Mouse (Mus musculus): ENCODE results near the gene Vamp3.
A peak's percentile ranks its signal among the peaks of the same experiment; 100 is the strongest.
"Not testable (repeated sequence)": the region's sequence is repeated elsewhere in the genome, so short reads cannot be mapped to it uniquely, and the experiment has no call there.

Vamp3 gene

GRCm38 (mm10) chr4:151044944-151045570 lies 12.7 kb downstream of the Vamp3 start:
- DNase-seq (ENCODE audit: low spot score in 2 of 2): no peak

GRCm38 (mm10) chr4:151044037-151044943 lies 13.5 kb downstream of the Vamp3 start, which contains the start of gene Per3:
Gene Per3 (minus strand): TSS chr4:151044665.
- DNase-seq (ENCODE audit: low spot score in 2 of 2): peak; percentile 98

- peak; percentile 17 to 59 for DNase-seq (ENCODE audit: low spot score in 2 of 2)
Measured at GRCm38 (mm10) chr4:151043281-151043680, 14.5 kb downstream of the Vamp3 start.

GRCm38 (mm10) chr4:151041506-151041905 lies 16.3 kb downstream of the Vamp3 start:
- DNase-seq (ENCODE audit: low spot score in 2 of 2): no peak

GRCm38 (mm10) chr4:151037800-151038199 lies 20.0 kb downstream of the Vamp3 start:
- DNase-seq (ENCODE audit: low spot score in 2 of 2): no peak

GRCm38 (mm10) chr4:151036521-151036920 lies 21.2 kb downstream of the Vamp3 start:
- no peak for DNase-seq (ENCODE audit: low spot score in 2 of 2)

- DNase-seq (ENCODE audit: low spot score in 2 of 2): no peak
Measured at GRCm38 (mm10) chr4:151027001-151027400, 30.8 kb downstream of the Vamp3 start.

GRCm38 (mm10) chr4:151024152-151024551 lies 33.6 kb downstream of the Vamp3 start:
- no peak for DNase-seq (ENCODE audit: low spot score in 2 of 2)

- DNase-seq (ENCODE audit: low spot score in 2 of 2): not testable (repeated sequence)
Measured at GRCm38 (mm10) chr4:151017356-151017755, 40.4 kb downstream of the Vamp3 start.

- no peak for DNase-seq (ENCODE audit: low spot score in 2 of 2)
Measured at GRCm38 (mm10) chr4:151015946-151016345, 41.8 kb downstream of the Vamp3 start.

- DNase-seq (ENCODE audit: low spot score in 2 of 2): no peak
Measured at GRCm38 (mm10) chr4:151010316-151010715, 47.4 kb downstream of the Vamp3 start.

GRCm38 (mm10) chr4:151006945-151007344 lies 50.8 kb downstream of the Vamp3 start:
- peak in 1 of 2 experiments; percentile 17 for DNase-seq (ENCODE audit: low spot score in 2 of 2)

GRCm38 (mm10) chr4:151005656-151006318 lies 52.0 kb downstream of the Vamp3 start:
- DNase-seq (ENCODE audit: low spot score in 2 of 2): no peak

GRCm38 (mm10) chr4:151001397-151001796 lies 56.4 kb downstream of the Vamp3 start:
- DNase-seq (ENCODE audit: low spot score in 2 of 2): no peak

GRCm38 (mm10) chr4:150998626-150999025 lies 59.1 kb downstream of the Vamp3 start:
- no peak for DNase-seq (ENCODE audit: low spot score in 2 of 2)
